Mouse (Mus musculus) megakaryocyte, adult 5-6 weeks (primary cell): ENCODE measurements around the gene Stxbp2. TPM values are rescaled to one million over a fixed set of nuclear protein-coding genes. Genes with fewer than 3 reads are reported as not detected.
"Not testable (repeated sequence)": the region's sequence is repeated elsewhere in the genome, so short reads cannot be mapped to it uniquely, and the experiment has no call there.

ENCODE experiments used
- ATAC-seq: 2 replicates; pipeline ENCODE4 v1.8.0; 2016; ENCODE audit warnings: mild to moderate bottlenecking, inconsistent platforms; ENCODE audit not compliant: poor library complexity, severe bottlenecking
- total RNA-seq, 2 experiments: library from RNA; stranded (forward) in 1 of 2; stranded (reverse) in 1 of 2; fragments of 153-499, 151-499 nt in 1 of 2; fragments of 221-1000, 200-1000 nt in 1 of 2; gene quantifications; 2 replicates each; pipeline versions ENCODE4 v1.2.3 to v1.2.4; 2015 to 2017

Stxbp2 gene
- 160 and 188 TPM in 2 replicates for total RNA-seq (2015)
- 148 and 205 TPM in 2 replicates for total RNA-seq (2017)

- peak; percentile 96 for ATAC-seq
These were observed at the start of gene Stxbp2 for GRCm38 (mm10) chr8:3630647-3631477. Gene Stxbp2 (plus strand): TSS chr8:3630955.

GRCm38 (mm10) chr8:3581961-3582360, 48.8 kb upstream of the Stxbp2 start:
- not testable (repeated sequence) for ATAC-seq

- ATAC-seq: no peak
These were observed 44.3 kb upstream of the Stxbp2 start for GRCm38 (mm10) chr8:3586452-3586851.

- no peak for ATAC-seq
These were observed 43.8 kb upstream of the Stxbp2 start, which contains the start of gene Camsap3 for GRCm38 (mm10) chr8:3586993-3587390. Gene Camsap3 (plus strand): TSS chr8:3587293.

GRCm38 (mm10) chr8:3587391-3588257, 43.1 kb upstream of the Stxbp2 start:
- peak; percentile 62 for ATAC-seq

GRCm38 (mm10) chr8:3588258-3588633, 42.5 kb upstream of the Stxbp2 start:
- ATAC-seq: no peak

- ATAC-seq: no peak
These were observed 37.3 kb upstream of the Stxbp2 start for GRCm38 (mm10) chr8:3593470-3593869.

- no peak for ATAC-seq
These were observed 36.3 kb upstream of the Stxbp2 start for GRCm38 (mm10) chr8:3594466-3594865.

GRCm38 (mm10) chr8:3598054-3598453, 32.7 kb upstream of the Stxbp2 start:
- no peak for ATAC-seq

- ATAC-seq: no peak
These were observed 31.5 kb upstream of the Stxbp2 start for GRCm38 (mm10) chr8:3599219-3599618.

- no peak for ATAC-seq
These were observed 30.4 kb upstream of the Stxbp2 start for GRCm38 (mm10) chr8:3600401-3600800.

- no peak for ATAC-seq
These were observed 27.3 kb upstream of the Stxbp2 start for GRCm38 (mm10) chr8:3603439-3603838.

- 0 out of 2 replicates have a peak, but pooled peaks have one; percentile 12 for ATAC-seq
These were observed 24.2 kb upstream of the Stxbp2 start for GRCm38 (mm10) chr8:3606593-3606992.

- no peak for ATAC-seq
These were observed 22.9 kb upstream of the Stxbp2 start for GRCm38 (mm10) chr8:3607822-3608221.

- no peak for ATAC-seq
These were observed 21.5 kb upstream of the Stxbp2 start for GRCm38 (mm10) chr8:3609046-3609815.

- no peak for ATAC-seq
These were observed 21.0 kb upstream of the Stxbp2 start for GRCm38 (mm10) chr8:3609816-3610150.

GRCm38 (mm10) chr8:3621199-3621970, 9.4 kb upstream of the Stxbp2 start, which contains the start of the genes Xab2 and Pet100:
Gene Xab2 (minus strand): TSS chr8:3621316.
Gene Pet100 (plus strand): TSS chr8:3621548.
- peak; percentile 97 for ATAC-seq

GRCm38 (mm10) chr8:3622119-3622518, 8.6 kb upstream of the Stxbp2 start:
- ATAC-seq: no peak

GRCm38 (mm10) chr8:3625445-3625844, 5.3 kb upstream of the Stxbp2 start, which contains the start of gene Pcp2:
Gene Pcp2 (minus strand): TSS chr8:3625545.
- ATAC-seq: no peak

GRCm38 (mm10) chr8:3626971-3627370, 3.8 kb upstream of the Stxbp2 start:
- ATAC-seq: no peak
